Mouse (Mus musculus): ENCODE data around the gene Hypm.

The Hypm gene

DNA sequence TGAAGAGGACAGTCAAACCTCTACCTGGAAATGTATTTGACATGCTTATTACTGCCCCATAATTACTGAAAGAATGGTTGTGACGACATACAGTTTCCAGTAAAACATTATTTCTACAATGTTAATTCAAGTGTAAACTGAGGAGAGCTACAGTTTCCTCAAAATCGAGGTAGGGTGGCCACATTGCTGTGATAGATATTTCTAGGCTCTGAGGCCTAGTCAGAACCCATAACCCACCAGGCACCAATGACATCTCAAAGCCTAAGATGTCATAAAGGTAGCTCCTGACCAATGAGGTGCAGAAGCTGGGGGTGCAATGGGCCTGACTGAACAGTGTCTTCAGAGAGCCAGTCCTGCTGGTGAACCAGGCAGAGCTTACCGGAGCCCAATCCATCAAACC lies at the start of gene Hypm:
Gene Hypm, plus strand, starts transcription at position 301 of the 400 bp plus-strand sequence.
- no peak for DNase-seq (ENCODE audit: low spot score)

GRCm38 (mm10) chrX:9810101-9810500 lies 36.6 kb upstream of the Hypm start:
- DNase-seq (ENCODE audit: low spot score): no peak

DNA sequence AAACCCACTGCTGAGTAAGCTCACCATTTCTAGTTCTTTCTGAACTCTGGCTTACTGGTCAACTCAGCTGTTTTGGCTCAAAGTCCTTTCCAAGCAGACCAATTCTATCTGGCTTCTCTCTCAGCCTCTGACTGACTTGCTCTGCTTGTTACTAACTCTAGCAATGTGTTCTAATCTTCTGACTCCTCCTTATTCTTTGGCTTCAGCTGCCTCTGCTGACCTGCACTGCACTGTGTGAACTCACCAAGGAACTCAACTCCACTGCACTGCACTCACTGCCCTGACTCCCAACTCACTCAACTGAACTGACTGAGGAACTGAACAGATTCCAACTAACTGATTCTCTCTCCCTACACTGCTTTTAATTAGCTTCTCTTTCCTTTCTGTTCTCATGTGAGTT lies 34.3 kb upstream of the Hypm start:
- no peak for DNase-seq (ENCODE audit: low spot score)

DNA sequence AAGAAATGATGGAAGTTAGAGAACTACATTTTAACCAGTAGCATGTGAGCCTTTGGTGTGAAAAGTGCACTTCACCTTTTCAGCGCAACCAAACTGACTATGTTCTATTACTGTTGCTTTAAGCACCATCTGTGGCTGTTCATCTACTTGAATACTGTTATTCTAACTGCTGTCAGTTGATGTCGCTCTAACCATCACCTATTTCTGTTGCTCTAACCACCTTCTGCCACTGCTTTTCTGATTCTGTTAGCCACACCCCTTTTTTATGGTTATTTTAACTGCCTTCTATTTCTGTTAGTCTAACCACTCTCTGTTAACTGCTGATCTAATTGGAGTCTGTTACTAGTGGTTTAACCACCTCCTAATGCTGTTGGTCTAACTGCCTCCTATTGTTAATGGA lies 11.9 kb upstream of the Hypm start:
- DNase-seq (ENCODE audit: low spot score): no peak

DNA sequence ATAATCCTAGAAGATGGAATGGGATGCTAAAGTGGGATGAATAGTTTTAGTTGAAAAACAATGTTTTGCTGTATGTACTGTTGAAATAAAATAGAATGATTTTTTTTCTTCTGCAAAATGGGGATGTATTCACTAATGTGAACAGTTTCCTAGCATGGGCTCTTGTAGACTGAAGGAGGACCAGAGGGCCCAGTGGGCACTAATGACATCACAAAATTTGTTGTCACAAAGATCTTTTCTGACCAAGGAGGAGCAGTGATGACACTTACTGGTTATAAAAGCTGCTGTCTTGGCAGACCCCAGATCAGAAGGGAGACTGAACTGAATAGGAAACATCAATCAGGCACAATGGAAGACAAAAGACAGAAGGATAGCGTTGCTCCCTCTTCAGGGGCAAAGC lies 2.7 kb downstream of the Hypm start, which contains the start of gene H2al3:
Gene H2al3, plus strand, starts transcription at position 301 of the 400 bp plus-strand sequence.
- DNase-seq (ENCODE audit: low spot score): no peak

GRCm38 (mm10) chrX:9861859-9862258 lies 15.1 kb downstream of the Hypm start:
- no peak for DNase-seq (ENCODE audit: low spot score)

DNA sequence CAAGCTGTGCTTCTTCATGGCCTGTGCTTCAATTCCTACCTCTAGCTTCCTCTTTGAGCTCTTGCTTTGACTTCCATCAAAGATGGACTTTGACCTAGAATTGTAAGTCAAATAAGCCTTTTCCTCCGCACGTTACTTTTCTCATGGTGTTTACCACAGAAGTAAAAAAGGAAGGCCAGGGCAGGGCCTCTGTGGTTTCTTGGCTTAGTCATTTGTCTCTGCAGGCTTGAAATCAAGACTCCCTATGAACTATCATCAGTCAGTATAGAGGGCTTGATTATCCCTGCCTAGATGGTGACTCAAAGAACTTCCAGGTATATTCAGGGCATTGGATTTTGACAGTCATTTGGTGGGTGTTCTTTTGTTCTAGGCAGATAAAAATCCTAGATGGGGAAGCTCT lies 28.8 kb downstream of the Hypm start:
- no peak for DNase-seq (ENCODE audit: low spot score)

- no peak for DNase-seq (ENCODE audit: low spot score)
Observed at GRCm38 (mm10) chrX:9885322-9885721, 38.6 kb downstream of the Hypm start, which contains the start of gene Sytl5. TSS of gene Sytl5 (plus strand) at chrX:9885622.

All from ovary, postnatal 14 days (tissue).